Mouse (Mus musculus): ENCODE measurements around the gene Trim47. TPM values are rescaled to one million over a fixed set of nuclear protein-coding genes. Genes with fewer than 3 reads are reported as not detected.

The Trim47 gene
- polyA plus RNA-seq, 1 experiment, result 95.4 TPM

GRCm38 (mm10) chr11:116064187-116064867 is 62.7 kb downstream of the Trim47 start:
- Histone ChIP-seq H3ac (ENCODE audit: control insufficient read depth, insufficient read length, low read depth) (no peak overlapping the region), H3K27me3 (ENCODE audit: control insufficient read depth, insufficient read depth, insufficient read length) (no peaks in the 10 kb centered on the region), H3K4me3 (ENCODE audit: insufficient read depth, poor library complexity, severe bottlenecking) (no peak overlapping the region), H3K36me3 (ENCODE audit: control insufficient read depth, insufficient read depth) (peaks cover 13% of the 10 kb centered on the region), H3K79me2 (ENCODE audit: control insufficient read depth, insufficient read depth) (no peaks in the 10 kb centered on the region), H3K79me3 (ENCODE audit: low read depth) (no peaks in the 10 kb centered on the region)
- TF ChIP-seq MAX (IDR thresholded peaks at IDR 0.05) (no peak), USF1 (IDR thresholded peaks at IDR 0.05; ENCODE audit: low read depth) (no peak), MYOD1 (IDR thresholded peaks at IDR 0.05; ENCODE audit: control insufficient read depth, insufficient read length, low read depth) (no peak), CTCF (IDR thresholded peaks at IDR 0.05; ENCODE audit: control insufficient read depth, insufficient read depth, insufficient read length) (no peak), MYOG (IDR thresholded peaks at IDR 0.05; ENCODE audit: control insufficient read depth, extremely low read depth, insufficient read length) (no peak), FOSL1 (IDR thresholded peaks at IDR 0.05; ENCODE audit: insufficient read depth, low read length, poor library complexity, severe bottlenecking) (no peak), CEBPB (IDR thresholded peaks at IDR 0.05; ENCODE audit: low read depth) (no peak)

- H3K79me3 ChIP-seq (ENCODE audit: low read depth), result no peaks in the 10 kb centered on the region
- TF ChIP-seq MYOD1 (IDR thresholded peaks at IDR 0.05; ENCODE audit: control insufficient read depth, insufficient read length, low read depth) (no peak), CTCF (IDR thresholded peaks at IDR 0.05; ENCODE audit: control insufficient read depth, insufficient read depth, insufficient read length) (no peak), FOSL1 (IDR thresholded peaks at IDR 0.05; ENCODE audit: insufficient read depth, low read length, poor library complexity, severe bottlenecking) (no peak), CEBPB (IDR thresholded peaks at IDR 0.05; ENCODE audit: low read depth) (no peak), USF1 (IDR thresholded peaks at IDR 0.05; ENCODE audit: low read depth) (no peak), MYOG (IDR thresholded peaks at IDR 0.05; ENCODE audit: control insufficient read depth, extremely low read depth, insufficient read length) (no peak), MAX (IDR thresholded peaks at IDR 0.05) (no peak)
- no peaks in the 10 kb centered on the region for H3K79me2 ChIP-seq (ENCODE audit: control insufficient read depth, insufficient read depth)
- H3K27me3 ChIP-seq (ENCODE audit: control insufficient read depth, insufficient read depth, insufficient read length), result no peaks in the 10 kb centered on the region
- peaks cover 20% of the 10 kb centered on the region for H3K36me3 ChIP-seq (ENCODE audit: control insufficient read depth, insufficient read depth)
- no peak overlapping the region for H3K4me3 ChIP-seq (ENCODE audit: insufficient read depth, poor library complexity, severe bottlenecking)
- H3ac ChIP-seq (ENCODE audit: control insufficient read depth, insufficient read length, low read depth), result no peak overlapping the region
These were observed 63.4 kb downstream of the Trim47 start for GRCm38 (mm10) chr11:116063562-116063961.

DNA sequence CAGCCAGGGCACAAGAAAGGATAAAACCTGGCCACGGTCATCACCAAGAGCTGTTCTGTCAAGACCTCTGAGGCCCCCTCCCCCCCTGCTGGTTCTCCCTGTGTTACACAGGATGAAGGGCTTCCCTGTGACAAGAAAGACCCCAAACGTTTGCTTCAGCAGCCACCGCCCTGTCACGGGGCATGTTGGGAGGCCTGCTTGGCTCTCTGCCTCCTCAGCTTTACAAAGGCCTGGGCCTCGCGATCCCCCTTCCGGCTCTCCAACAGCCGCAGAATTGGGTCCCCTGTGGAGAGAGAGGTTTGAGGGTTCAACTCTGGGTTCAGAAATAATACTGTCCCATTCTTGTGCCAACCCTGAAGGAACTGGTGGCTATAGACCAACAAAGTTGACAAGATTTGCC is 64.5 kb downstream of the Trim47 start:
- Histone ChIP-seq H3K4me3 (ENCODE audit: insufficient read depth, poor library complexity, severe bottlenecking) (no peak overlapping the region), H3ac (ENCODE audit: control insufficient read depth, insufficient read length, low read depth) (no peak overlapping the region), H3K36me3 (ENCODE audit: control insufficient read depth, insufficient read depth) (peaks cover 31% of the 10 kb centered on the region), H3K79me3 (ENCODE audit: low read depth) (no peaks in the 10 kb centered on the region), H3K79me2 (ENCODE audit: control insufficient read depth, insufficient read depth) (no peaks in the 10 kb centered on the region), H3K27me3 (ENCODE audit: control insufficient read depth, insufficient read depth, insufficient read length) (no peaks in the 10 kb centered on the region)
- TF ChIP-seq CTCF (IDR thresholded peaks at IDR 0.05; ENCODE audit: control insufficient read depth, insufficient read depth, insufficient read length) (no peak), MYOG (IDR thresholded peaks at IDR 0.05; ENCODE audit: control insufficient read depth, extremely low read depth, insufficient read length) (no peak), FOSL1 (IDR thresholded peaks at IDR 0.05; ENCODE audit: insufficient read depth, low read length, poor library complexity, severe bottlenecking) (no peak), MYOD1 (IDR thresholded peaks at IDR 0.05; ENCODE audit: control insufficient read depth, insufficient read length, low read depth) (no peak), USF1 (IDR thresholded peaks at IDR 0.05; ENCODE audit: low read depth) (no peak), MAX (IDR thresholded peaks at IDR 0.05) (no peak), CEBPB (IDR thresholded peaks at IDR 0.05; ENCODE audit: low read depth) (no peak)

- Histone ChIP-seq H3K36me3 (ENCODE audit: control insufficient read depth, insufficient read depth) (peaks cover 38% of the 10 kb centered on the region), H3ac (ENCODE audit: control insufficient read depth, insufficient read length, low read depth) (no peak overlapping the region), H3K4me3 (ENCODE audit: insufficient read depth, poor library complexity, severe bottlenecking) (no peak overlapping the region), H3K27me3 (ENCODE audit: control insufficient read depth, insufficient read depth, insufficient read length) (no peaks in the 10 kb centered on the region), H3K79me3 (ENCODE audit: low read depth) (no peaks in the 10 kb centered on the region), H3K79me2 (ENCODE audit: control insufficient read depth, insufficient read depth) (no peaks in the 10 kb centered on the region)
- TF ChIP-seq CTCF (IDR thresholded peaks at IDR 0.05; ENCODE audit: control insufficient read depth, insufficient read depth, insufficient read length) (no peak), CEBPB (IDR thresholded peaks at IDR 0.05; ENCODE audit: low read depth) (no peak), USF1 (IDR thresholded peaks at IDR 0.05; ENCODE audit: low read depth) (no peak), FOSL1 (IDR thresholded peaks at IDR 0.05; ENCODE audit: insufficient read depth, low read length, poor library complexity, severe bottlenecking) (no peak), MYOG (IDR thresholded peaks at IDR 0.05; ENCODE audit: control insufficient read depth, extremely low read depth, insufficient read length) (no peak), MYOD1 (IDR thresholded peaks at IDR 0.05; ENCODE audit: control insufficient read depth, insufficient read length, low read depth) (no peak), MAX (IDR thresholded peaks at IDR 0.05) (no peak)
These were observed 65.2 kb downstream of the Trim47 start for GRCm38 (mm10) chr11:116061641-116062415.

DNA sequence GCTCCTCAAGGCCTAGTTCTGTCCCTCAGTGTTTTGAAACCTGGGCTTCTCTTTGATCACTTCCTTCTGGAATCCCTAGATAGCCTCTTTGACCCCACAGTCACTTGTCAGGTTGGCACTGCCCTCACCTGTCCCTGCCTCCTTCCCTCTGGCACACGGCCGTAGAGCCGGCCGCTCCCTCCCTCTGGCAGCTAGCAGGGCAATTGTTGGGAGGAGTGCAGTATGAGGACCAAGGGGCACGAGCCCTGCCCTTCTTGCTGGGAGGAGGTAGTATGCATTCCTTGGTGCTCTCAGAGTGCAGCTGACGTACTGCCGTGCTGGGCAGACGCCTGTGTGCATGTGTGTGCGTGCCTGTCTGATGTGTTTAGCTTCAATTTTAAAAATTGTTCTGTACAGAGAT is 66.4 kb downstream of the Trim47 start:
- Histone ChIP-seq H3K27me3 (ENCODE audit: control insufficient read depth, insufficient read depth, insufficient read length) (no peaks in the 10 kb centered on the region), H3K79me2 (ENCODE audit: control insufficient read depth, insufficient read depth) (no peaks in the 10 kb centered on the region), H3K4me3 (ENCODE audit: insufficient read depth, poor library complexity, severe bottlenecking) (no peak overlapping the region), H3ac (ENCODE audit: control insufficient read depth, insufficient read length, low read depth) (no peak overlapping the region), H3K79me3 (ENCODE audit: low read depth) (no peaks in the 10 kb centered on the region), H3K36me3 (ENCODE audit: control insufficient read depth, insufficient read depth) (peaks cover 49% of the 10 kb centered on the region)
- TF ChIP-seq MYOD1 (IDR thresholded peaks at IDR 0.05; ENCODE audit: control insufficient read depth, insufficient read length, low read depth), result no peak
- no peak for TF ChIP-seq CTCF (IDR thresholded peaks at IDR 0.05; ENCODE audit: control insufficient read depth, insufficient read depth, insufficient read length)
- no peak for TF ChIP-seq MAX (IDR thresholded peaks at IDR 0.05)
- TF ChIP-seq CEBPB (IDR thresholded peaks at IDR 0.05; ENCODE audit: low read depth), result no peak
- no peak for TF ChIP-seq FOSL1 (IDR thresholded peaks at IDR 0.05; ENCODE audit: insufficient read depth, low read length, poor library complexity, severe bottlenecking)
- no peak for TF ChIP-seq USF1 (IDR thresholded peaks at IDR 0.05; ENCODE audit: low read depth)
- TF ChIP-seq MYOG (IDR thresholded peaks at IDR 0.05; ENCODE audit: control insufficient read depth, extremely low read depth, insufficient read length), result no peak

All from C2C12 (cell line).